Mouse (Mus musculus): ENCODE measurements at regions not wholly inside any gene's neighbourhood (a gene's known extent, or its start where the extent isn't known, plus 50 kb on each side); places are given as distances from the start of the nearest gene placed in this dataset.
A peak's percentile ranks its signal among the peaks of the same experiment; 100 is the strongest.

DNA sequence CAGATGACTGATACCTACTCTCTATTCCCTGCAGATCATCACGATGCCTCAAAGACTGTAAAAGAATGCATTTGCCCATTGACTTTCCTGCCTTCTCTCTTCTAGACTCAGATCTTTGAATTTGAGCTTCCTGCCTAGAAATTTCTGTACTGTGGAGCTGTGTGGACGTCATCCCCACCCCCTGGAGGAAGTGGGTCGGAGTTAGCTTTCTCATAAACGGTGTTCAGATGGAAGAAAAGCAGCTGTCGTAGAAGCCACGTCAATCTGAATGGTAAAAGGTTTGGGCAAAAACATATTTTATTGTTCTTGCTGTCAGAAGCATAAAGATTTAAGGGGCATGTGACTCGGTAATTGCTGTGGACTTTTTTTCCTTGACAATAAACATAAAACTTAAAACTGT, 154.6 kb upstream of the Mvb12b start:
- no peak for DNase-seq (ENCODE audit: low spot score)

DNA sequence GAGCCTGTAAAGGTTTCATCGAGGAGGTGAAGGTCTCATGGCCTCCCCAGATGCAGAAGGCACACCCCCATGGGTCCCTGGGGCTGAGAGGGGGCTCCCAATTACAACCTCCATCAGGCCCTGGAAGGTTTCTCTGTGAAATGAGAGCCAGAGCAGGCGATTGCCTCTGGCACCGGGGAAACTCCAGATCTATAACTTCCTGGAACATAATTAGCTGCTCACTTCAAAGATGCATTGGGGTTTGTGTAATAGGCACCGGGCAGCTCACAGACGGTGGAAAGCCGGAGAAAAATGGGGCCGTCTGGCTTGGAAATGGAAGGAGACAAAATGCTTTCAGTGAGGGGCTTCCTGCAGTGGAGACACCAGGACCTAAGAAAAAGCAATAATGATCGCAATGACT, 151.2 kb upstream of the Mvb12b start:
- DNase-seq (ENCODE audit: low spot score): no peak

DNA sequence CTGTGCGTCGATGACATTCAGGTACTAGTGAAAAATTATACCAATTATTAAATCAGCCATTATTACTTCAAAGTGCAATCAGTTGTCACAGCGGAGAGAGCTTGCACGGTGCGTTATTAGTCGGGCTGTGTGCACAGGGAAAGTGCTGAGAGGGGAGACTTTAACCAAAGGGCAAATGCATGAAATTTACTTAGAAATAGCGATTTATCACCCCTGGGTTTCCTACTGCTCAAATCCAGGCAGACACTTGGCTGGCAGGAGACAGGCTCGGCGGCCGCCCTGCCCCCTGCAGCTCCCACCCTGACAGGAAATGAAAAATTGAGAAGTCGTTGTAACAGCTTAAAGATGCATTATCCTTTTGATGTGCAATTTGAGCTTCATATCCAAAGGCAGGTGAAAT, 145.5 kb upstream of the Mvb12b start:
- no peak for DNase-seq (ENCODE audit: low spot score)

DNA sequence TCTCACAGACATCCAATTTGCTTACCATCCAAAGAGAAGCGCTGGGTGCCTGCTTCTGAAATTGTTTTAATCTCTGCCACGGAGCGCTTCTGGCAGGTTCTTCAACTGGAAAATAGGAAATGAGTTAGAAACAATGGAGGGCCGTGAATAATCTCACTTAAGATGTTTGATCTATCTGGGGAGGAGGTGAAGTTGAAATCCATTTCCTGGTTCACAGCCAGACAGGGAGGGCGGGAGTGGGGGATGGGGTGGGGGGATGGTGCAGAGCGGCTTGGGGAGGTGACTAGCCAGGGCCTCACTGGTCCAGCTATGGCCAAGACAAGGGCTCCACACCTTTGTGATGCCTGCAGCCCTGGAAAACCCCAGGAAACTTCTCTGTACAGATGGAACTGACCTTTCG, 143.7 kb upstream of the Mvb12b start:
- DNase-seq (ENCODE audit: low spot score): no peak

DNA sequence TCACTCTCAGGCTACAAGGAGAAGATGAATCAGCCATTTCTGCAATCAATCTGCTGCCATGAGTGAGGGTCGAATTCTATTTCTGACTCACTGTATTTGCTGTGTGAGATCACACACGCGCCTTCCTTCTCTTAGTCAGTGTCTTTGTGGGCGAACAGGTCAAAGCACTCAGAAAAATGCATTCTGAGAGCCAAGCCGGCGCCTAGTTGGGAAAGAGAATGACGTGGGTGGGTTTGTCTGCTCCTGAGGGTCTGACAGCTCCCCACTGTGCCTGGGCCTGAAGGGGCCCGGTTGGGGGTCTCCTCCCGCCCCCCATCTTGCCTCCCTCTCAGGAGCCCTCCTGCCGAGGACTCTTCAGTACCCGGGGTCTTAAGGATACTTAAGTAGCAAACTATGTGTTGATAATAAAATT, 143.3 kb upstream of the Mvb12b start:
- no peak for DNase-seq (ENCODE audit: low spot score)

DNA sequence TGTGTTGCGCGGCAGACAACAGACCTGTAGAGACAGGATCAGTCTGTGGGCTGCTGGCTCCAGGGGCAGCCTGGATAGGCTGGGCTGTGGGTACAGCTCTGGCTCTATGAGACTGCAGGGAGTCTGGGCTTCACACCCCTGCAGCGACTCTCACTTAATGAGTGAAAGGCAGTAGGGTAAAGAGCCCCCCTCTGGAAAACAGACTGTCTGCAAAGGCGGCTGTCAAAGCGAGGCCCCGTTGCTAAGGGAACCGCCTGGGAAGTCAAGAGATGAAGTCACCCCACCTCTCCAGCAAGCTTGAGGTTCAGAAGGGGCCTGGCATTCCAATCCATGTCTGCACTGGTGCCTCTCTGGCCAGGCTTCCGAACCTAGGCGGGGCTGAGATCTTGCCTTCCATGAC, 139.7 kb upstream of the Mvb12b start:
- no peak for DNase-seq (ENCODE audit: low spot score)

DNA sequence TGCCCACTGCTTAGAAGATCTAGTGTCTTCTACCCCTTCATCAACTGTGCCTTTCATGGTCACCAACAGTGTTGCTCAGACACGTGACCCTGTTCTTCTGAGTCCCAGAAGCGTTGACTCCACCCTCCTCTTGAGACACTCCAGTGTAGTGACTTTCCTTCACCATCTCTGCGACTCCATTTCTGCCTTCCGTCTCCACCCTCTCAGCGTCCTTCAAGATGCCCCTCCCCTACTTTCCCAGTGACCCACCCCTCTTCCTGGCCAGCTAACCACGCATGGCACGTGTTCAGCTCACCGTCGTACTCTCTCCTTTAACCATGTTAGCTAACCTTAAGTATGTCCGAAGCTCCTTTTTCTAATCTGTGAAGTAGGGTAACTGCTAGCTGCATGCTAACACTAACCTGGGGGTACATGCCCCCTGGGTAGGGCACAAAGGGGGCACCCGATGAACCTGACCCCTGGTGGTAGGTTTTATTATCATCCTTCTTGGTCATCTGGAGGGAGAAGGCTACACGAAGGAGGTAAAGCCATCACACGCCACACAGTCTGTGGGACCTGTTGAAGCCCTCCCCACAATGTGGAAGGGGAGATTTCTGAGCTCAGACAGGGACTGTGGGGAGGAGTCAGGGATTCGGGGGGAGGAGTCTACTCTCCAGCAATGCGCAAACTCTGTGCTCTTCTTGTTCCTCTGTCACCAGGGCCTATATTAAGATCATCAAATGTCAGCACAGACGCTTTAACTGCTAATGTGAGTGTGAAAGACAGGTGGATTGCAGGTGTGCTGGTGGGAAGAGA, 139.0 kb upstream of the Mvb12b start:
- DNase-seq (ENCODE audit: low spot score): peak; percentile 73

DNA sequence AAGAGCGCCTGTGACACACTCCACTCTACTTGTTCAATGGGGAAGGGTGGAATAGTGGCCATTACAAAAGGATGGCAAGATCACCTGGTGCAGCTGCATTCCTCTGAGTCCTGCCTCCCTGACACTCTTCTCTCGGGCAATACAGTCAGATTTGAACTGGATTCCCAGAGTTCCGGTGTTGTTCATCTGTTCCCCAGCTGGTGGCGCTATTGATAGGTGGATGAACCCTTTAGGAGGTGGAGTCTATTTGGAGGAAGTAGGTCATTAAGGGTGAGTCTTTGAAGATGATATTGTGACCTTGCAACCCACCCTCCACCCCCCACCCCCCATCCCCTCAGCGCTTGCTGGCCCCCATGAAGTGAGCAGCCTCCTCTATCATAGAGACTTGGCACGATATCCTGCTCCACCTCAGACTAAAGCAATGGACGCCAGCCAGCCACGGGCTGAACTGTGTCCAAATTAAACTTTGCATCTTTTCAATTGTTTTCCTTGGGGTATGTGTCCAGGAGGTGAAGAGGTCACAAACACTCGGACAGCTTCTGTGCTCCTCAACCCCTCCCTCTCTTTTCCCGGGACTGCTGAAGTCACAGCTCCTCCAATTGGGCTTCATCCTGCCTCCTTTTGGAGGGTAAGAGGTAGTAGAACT, 138.1 kb upstream of the Mvb12b start:
- peak; percentile 52 for DNase-seq (ENCODE audit: low spot score)

DNA sequence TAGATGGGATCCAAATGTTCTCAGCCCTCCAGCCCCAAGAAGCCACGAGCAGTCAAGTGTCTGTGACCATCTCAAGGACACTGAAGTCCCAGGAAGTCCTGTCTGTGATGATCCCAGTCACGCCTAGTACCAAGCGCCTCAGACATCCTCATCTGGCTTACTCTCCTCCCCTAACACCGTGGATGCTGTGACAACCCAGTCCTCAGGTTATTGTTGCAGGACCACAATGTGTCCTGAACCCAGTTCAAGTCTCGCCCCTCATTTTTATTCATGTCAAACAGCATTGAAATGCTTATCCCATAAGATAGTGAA, 129.4 kb upstream of the Mvb12b start:
- no peak for DNase-seq (ENCODE audit: low spot score)

DNA sequence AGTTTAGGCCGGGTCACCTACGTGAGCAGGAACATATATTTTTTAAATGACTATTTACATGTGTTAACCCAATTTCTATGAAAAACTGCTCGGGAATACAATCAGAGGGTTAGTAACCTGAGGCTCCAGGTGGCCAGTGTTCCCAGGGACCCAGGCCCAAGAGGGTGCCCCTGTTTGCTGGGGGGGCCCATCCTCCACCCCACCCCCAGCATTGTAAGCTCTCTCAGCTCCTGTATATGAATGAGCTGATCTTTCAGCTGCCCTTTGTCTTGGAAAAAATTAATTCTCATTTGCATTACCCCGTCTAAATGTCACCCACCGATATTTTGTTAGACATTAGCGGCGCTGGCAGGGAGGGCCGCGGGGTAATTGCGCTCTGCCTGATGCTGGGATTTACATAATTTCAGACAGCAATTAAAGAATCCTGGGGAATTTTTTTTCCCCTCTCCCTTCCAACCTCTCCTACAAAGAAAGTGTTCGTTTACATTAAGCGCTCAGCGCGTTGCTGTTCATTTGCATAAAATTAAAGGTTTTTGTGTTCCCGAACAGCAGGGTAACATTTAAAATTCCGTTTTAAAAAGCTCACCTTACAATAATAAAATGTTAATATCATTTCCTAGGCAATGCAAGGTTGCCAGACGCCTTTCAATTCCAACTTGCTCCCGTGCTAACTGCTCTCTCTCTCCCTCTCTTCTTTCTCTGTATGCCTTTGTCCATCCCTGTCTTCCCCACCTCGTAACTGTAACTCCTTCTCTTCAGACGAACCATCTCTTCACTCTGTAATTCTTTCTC, 128.8 kb upstream of the Mvb12b start:
- DNase-seq (ENCODE audit: low spot score): no peak

DNA sequence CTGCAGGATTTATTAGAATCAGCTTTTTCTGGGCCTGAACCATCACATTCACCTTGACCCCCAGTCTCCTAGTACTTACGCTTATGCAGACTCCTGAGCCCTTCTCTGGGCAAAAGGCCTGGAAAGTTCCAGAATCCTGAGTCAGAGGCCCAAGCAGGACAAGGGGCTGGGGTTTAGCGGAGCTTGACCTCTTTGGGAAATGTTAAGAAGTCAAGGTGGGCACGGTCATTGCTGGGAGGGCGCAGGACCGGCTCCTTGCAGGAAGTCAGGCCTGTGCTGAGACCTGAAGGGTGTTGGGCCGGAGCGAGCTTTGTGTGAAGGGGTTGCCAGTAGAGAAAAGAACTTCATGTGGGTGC, 127.9 kb upstream of the Mvb12b start:
- DNase-seq (ENCODE audit: low spot score): no peak

DNA sequence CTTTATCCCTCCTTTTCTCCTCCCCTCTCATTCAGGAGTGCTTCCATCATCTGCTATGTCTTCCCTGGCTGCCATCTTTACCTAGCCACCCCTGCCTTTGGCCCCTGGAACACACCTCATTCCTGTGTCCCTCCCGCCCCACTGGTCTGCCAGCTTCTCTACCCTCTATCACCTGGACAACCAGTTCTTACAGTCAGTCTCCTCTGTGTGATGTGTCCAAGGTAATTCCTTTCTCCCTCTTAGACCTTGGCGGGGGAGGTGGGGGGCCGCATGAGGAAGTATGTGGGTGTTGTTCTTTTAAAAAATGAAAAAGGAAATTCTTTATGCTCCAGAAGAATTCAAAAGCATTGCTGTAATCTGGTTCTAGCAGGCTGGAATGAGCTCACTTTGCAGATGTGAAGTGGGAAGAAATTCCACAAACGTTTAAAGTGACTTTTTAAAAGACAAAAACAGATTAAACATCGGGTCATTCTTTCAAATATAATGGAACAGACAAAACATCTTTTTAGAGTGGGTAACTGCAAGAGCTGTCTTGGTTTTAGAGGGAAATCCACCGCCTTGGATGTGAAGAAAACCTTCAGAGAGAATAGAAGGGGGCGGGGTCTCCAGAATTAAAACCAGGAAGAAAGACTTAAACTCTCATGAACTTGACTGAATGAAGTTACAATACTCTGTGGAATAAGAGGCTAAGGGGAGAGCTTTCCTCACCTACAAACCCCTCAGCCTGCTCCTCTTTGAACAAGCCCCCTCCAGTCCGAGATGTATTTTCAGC, 127.3 kb upstream of the Mvb12b start:
- DNase-seq (ENCODE audit: low spot score): no peak

DNA sequence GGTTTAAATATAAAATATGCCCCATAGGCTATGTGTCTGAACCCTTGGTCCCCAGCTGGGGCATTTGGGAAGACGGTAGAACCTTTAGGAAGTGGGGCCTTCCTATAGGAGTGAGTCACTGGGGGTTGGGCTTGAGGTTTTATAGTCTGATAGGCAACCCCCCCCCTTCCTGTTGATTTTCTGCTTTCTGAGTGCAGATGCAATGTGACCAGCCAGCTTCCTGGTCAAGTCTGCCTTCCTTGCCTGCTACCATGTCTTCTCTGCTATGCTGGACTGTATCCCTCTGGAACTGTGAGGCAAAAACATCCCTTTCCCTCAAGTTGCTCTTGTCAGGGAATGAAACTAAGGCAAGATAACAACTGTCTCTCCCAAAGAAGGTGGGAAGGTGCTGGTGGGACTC, 122.4 kb upstream of the Mvb12b start:
- DNase-seq (ENCODE audit: low spot score): no peak

DNA sequence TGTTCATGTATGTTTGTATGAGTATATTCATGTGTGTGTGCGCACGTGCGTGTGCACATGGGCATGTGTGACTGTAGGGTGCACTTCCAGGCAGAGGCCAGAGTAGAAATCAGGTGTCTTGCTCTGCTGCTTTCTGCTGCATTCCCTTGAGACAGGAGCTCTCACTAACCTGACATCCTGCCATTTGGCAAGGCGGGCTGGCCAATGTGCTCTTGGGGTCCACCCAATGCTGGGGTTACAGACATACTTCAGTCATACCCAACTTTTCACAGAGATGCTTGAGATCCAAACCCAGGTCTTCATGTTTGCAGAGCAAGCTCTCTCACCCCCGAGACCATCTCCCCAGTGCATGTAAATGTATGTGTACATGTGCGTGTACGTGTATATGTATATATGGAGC, 120.2 kb upstream of the Mvb12b start:
- DNase-seq (ENCODE audit: low spot score): no peak

DNA sequence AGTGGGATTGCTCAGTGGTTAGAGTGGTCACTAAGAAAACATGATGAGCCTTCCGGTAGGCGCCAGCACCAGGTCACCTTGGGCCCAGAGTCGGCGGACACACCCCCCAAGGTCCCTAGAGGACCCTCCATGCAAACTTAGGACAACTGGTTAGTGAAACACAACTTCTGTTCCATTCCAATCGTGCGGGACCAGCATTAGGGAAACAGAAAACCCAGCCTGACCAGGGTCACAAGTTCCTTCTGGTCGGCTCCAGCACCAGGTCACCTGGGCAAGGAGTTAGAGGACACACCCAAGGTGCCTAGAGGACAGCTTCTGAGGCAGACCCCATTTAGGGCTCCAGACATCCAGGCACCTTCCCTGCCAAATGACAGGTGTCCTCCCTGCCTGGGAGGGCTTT, 109.4 kb upstream of the Mvb12b start:
- DNase-seq (ENCODE audit: low spot score): no peak

DNA sequence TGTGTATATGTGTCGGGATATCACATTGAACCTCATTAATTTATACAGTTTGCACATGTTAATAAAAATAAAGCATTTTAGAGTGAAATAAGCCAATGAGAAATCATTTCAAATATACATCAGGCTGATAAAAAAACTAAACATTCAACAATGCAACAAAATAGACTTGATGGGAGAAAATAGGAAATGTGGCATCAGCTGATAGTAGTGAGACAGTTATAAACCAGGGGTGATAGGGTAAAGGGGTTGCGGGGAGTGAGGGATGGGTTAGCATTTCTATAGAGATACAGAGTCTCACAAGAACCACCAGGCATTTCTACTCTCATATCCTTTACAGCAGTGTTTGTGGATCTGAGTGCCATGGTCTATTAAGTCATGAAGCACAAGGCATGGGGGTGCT, 108.6 kb upstream of the Mvb12b start:
- no peak for DNase-seq (ENCODE audit: low spot score)

DNA sequence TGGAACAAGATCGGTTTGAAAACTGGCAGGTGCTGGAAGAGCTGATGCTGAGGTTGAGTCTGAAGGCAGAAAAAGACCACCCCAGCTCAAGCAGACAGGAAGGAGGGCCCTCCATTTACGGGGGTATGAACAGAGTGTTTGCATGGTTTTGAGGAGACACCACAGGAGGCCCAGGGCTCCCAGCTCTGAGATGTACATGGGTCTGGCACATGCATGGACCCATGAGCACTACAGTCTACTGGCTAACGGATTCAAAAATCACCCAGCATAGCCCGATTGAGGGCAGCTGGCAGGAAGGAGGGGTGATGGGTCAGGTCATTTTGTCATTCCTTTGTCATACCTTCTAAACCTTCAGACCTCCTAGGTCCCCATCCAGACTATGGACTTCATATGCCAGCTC, 103.6 kb upstream of the Mvb12b start:
- no peak for DNase-seq (ENCODE audit: low spot score)

DNA sequence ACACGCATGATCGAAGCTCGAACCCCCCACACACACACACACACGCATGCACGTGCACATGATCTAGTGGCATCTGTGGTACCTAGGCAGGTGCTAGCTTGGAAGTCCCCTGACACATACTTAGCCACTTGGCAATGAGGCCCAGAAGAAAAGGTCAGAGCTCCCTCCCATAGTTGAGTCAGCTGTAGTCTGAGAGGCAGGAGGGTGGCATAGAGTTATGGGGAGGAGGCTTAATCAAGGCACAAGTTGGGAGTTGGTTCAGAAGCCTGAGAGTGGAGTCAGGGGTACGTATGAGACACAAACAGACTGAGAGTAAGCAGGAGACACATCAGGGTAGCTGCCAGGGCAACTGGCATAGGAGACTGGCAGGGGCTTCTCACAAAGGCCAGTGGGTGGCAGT, 103.0 kb upstream of the Mvb12b start:
- no peak for DNase-seq (ENCODE audit: low spot score)

DNA sequence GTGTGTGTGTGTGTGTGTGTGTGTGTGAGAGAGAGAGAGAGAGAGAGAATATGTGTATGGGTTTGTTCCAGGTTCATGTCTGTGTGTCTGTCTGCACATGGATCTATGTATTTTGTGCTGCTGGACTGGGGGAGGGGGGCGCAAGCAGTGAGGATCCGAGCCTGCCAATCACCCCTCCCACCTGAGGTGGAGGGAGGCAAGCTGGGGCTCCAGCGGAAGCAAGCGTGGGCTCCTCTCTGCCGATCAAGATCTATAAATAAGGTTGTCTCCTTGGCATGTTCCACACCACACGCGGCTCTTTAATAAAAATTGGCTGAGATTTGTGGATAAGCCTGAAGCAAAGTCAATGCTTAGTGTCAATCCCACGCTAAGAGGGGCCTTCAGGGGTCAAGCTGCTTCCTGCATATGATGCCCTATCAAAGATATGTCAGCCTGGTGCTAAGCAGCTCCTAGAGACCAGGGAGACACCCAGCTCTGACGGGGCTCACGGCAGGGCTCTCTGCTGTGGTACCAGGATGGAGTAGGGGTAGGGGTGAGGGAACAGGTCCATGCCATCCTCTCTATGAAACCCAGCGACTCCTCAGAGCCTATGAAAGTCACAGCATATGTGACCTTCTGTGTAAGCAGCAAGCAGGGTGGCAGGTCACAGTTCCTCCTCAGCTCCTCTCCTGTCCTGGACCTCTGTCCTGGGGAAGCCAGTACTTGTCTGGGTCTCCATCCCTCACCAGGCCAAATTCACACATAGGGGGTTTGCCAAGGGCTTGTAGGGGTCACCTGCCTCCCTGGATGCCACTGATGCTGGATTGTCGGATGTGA, 102.0 kb upstream of the Mvb12b start:
- no peak for DNase-seq (ENCODE audit: low spot score)

DNA sequence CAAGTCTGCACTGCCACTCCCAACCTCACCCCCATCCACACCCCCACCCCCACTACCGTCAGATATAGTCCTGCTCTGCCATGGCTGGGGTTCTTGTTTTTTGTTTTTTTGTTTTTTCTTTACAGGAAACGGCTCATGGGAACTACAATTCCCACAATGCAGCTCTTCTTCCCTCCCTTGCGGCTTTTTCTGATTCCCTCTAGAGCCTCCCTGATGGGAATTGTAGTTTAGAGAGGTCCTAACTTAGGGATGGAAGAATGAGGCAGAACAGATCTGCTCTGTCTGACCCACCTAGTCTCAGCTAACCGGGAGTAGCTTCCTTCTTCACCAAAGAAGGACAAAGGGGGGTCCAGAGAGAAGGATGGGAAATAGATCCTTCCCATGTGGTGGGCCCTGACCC, 98.7 kb upstream of the Mvb12b start:
- DNase-seq (ENCODE audit: low spot score): peak; percentile 28

DNA sequence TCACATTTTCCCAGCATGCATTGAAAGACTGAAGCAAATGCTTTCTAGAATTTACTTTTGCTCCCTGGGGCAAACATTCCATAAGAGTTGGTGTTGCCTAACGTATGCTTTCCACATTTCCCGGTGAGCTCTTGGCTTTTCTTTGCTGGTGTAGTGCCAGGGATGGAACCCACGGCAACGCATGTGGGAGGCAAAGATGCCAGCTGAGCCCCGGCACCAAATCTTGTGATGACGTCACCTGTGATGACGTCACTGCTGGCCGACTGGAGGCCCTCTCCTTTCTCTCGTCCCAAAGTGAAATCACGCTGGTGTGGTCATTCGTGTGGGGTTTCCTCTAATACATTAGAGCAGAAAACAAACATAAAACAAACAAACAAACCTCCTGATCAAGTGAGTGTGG, 97.6 kb upstream of the Mvb12b start:
- DNase-seq (ENCODE audit: low spot score): no peak
